23 mouse cellular contexts compared by ENCODE assay signal in genomic region chr16:49924941-49925340, GRCm38 (mm10).
A peak's percentile ranks its signal among the peaks of the same experiment; 100 is the strongest.
DNase-seq lines count a peak whose midpoint lies in the region; ATAC-seq lines count a peak whose summit lies in the region.
"Had no signal": no experiment of that assay in that cellular context is flagged by ENCODE, and none has a peak within 500 bp of the region (broad histone marks: within the 10 kb centered on the region; RNA-seq: fewer than 3 reads in every experiment).

No protein-coding gene starts in this region.

- no peak overlapping the region for H3K9ac ChIP-seq in hindbrain, embryonic 16.5 days (ENCODE audit: low read depth, low read length)
- H3K9ac ChIP-seq in hindbrain, embryonic 11.5 days (ENCODE audit: low read depth, low read length) = no peak overlapping the region
- H3K9ac ChIP-seq in midbrain, embryonic 15.5 days = no peak overlapping the region
- H3K9ac ChIP-seq in midbrain, embryonic 14.5 days (replicated peaks; ENCODE audit: low read length) = no peak overlapping the region
- H3K9ac ChIP-seq: embryonic facial prominence, embryonic 15.5 days; forebrain, embryonic 12.5 days; heart, embryonic 13.5 days; hindbrain, embryonic 14.5 days had no signal

- DNase-seq in cerebellum, postnatal 10 days = peak; percentile 58 to 68
- DNase-seq in cerebellum, adult 8-10 months = no peak
- no peak for DNase-seq in hindbrain, embryonic 11.5 days (ENCODE audit: low spot score)
- no peak for DNase-seq in midbrain, embryonic 14.5 days
- no peak for DNase-seq in kidney, postnatal 25 days
- DNase-seq: adrenal gland, postnatal 10 days; B cell, adult 2 months; cerebellum, adult 11 months; cerebellum, adult 9-11 months; embryo, embryonic 11 days; gastrocnemius, postnatal 36 days; heart, adult 11 months; heart, postnatal 4 days had no signal

- H3K27ac ChIP-seq in hindbrain, embryonic 16.5 days (ENCODE audit: low read depth, low read length) = no peak overlapping the region
- no peak overlapping the region for H3K27ac ChIP-seq in hindbrain, embryonic 11.5 days (ENCODE audit: low read depth, low read length)
- H3K27ac ChIP-seq in midbrain, embryonic 15.5 days = no peak overlapping the region
- H3K27ac ChIP-seq in midbrain, embryonic 14.5 days (replicated peaks; ENCODE audit: low read depth, low read length) = no peak overlapping the region
- H3K27ac ChIP-seq: embryonic facial prominence, embryonic 15.5 days; forebrain, embryonic 12.5 days; heart, embryonic 13.5 days; hindbrain, embryonic 14.5 days had no signal

- no peaks in the 10 kb centered on the region for H3K36me3 ChIP-seq in hindbrain, embryonic 16.5 days (ENCODE audit: control insufficient read depth, insufficient read depth, low read length)
- H3K36me3 ChIP-seq in hindbrain, embryonic 11.5 days (ENCODE audit: control insufficient read depth, insufficient read depth, low read length) = no peaks in the 10 kb centered on the region
- H3K36me3 ChIP-seq in midbrain, embryonic 15.5 days (replicated peaks) = no peaks in the 10 kb centered on the region
- no peaks in the 10 kb centered on the region for H3K36me3 ChIP-seq in midbrain, embryonic 14.5 days (ENCODE audit: control insufficient read depth, insufficient read depth, low read length)
- H3K36me3 ChIP-seq: embryonic facial prominence, embryonic 15.5 days; forebrain, embryonic 12.5 days; heart, embryonic 13.5 days had no signal

- H3K4me1 ChIP-seq in hindbrain, embryonic 16.5 days (ENCODE audit: control insufficient read depth, insufficient read depth, low read depth, low read length) = no peaks in the 10 kb centered on the region
- no peaks in the 10 kb centered on the region for H3K4me1 ChIP-seq in hindbrain, embryonic 11.5 days (replicated peaks; ENCODE audit: control insufficient read depth, insufficient read depth, low read length)
- H3K4me1 ChIP-seq in midbrain, embryonic 15.5 days = no peaks in the 10 kb centered on the region
- H3K4me1 ChIP-seq in midbrain, embryonic 14.5 days (ENCODE audit: control insufficient read depth, insufficient read depth, low read length) = 0 out of 2 replicates have a peak, but pooled peaks cover 3% of the 10 kb centered on the region
- H3K4me1 ChIP-seq: forebrain, embryonic 12.5 days had no signal

- H3K27me3 ChIP-seq in hindbrain, embryonic 16.5 days (replicated peaks; ENCODE audit: control insufficient read depth, insufficient read depth, low read length) = no peaks in the 10 kb centered on the region
- H3K27me3 ChIP-seq in hindbrain, embryonic 11.5 days (ENCODE audit: control insufficient read depth, insufficient read depth, low read length) = no peaks in the 10 kb centered on the region
- no peaks in the 10 kb centered on the region for H3K27me3 ChIP-seq in midbrain, embryonic 15.5 days (replicated peaks)
- no peaks in the 10 kb centered on the region for H3K27me3 ChIP-seq in midbrain, embryonic 14.5 days (ENCODE audit: control insufficient read depth, insufficient read depth, low read length)
- H3K27me3 ChIP-seq: embryonic facial prominence, embryonic 15.5 days; forebrain, embryonic 12.5 days; heart, embryonic 13.5 days had no signal

- peak; percentile 47; the same call in 1 of the 2 replicates for ATAC-seq in hindbrain, embryonic 16.5 days
- ATAC-seq in hindbrain, embryonic 11.5 days (ENCODE audit: low FRiP score) = no peak
- 0 out of 2 replicates have a peak, but pooled peaks have one; percentile 11 for ATAC-seq in midbrain, embryonic 15.5 days (replicated peaks)
- no peak for ATAC-seq in midbrain, embryonic 14.5 days (ENCODE audit: low FRiP score, low TSS enrichment)
- ATAC-seq: CD4-positive, CD25-positive, alpha-beta regulatory T cell, adult 4 months; inflammation-experienced regulatory T-cells, adult 6 months had no signal

- H3K9me3 ChIP-seq in hindbrain, embryonic 16.5 days (ENCODE audit: control insufficient read depth, low read length) = no peaks in the 10 kb centered on the region
- H3K9me3 ChIP-seq in hindbrain, embryonic 11.5 days (ENCODE audit: control insufficient read depth, low read length) = no peaks in the 10 kb centered on the region
- H3K9me3 ChIP-seq in midbrain, embryonic 15.5 days = no peaks in the 10 kb centered on the region
- H3K9me3 ChIP-seq in midbrain, embryonic 14.5 days (ENCODE audit: control insufficient read depth, low read length) = no peaks in the 10 kb centered on the region
- H3K9me3 ChIP-seq: embryonic facial prominence, embryonic 15.5 days; forebrain, embryonic 12.5 days; G1E; heart, embryonic 13.5 days had no signal

- H3K4me3 ChIP-seq in hindbrain, embryonic 16.5 days (ENCODE audit: low read length) = no peak overlapping the region
- no peak overlapping the region for H3K4me3 ChIP-seq in hindbrain, embryonic 11.5 days (ENCODE audit: low read depth, low read length)
- no peak overlapping the region for H3K4me3 ChIP-seq in midbrain, embryonic 15.5 days
- H3K4me3 ChIP-seq in midbrain, embryonic 14.5 days (replicated peaks; ENCODE audit: low read depth, low read length) = no peak overlapping the region
- H3K4me3 ChIP-seq: embryonic facial prominence, embryonic 15.5 days; erythroblast, embryonic 14.5 days; forebrain, embryonic 12.5 days; heart, embryonic 13.5 days had no signal

- H3K4me2 ChIP-seq in hindbrain, embryonic 16.5 days (ENCODE audit: low read length) = no peak overlapping the region
- no peak overlapping the region for H3K4me2 ChIP-seq in hindbrain, embryonic 11.5 days (replicated peaks; ENCODE audit: low read depth, low read length)
- H3K4me2 ChIP-seq in midbrain, embryonic 15.5 days = no peak overlapping the region
- no peak overlapping the region for H3K4me2 ChIP-seq in midbrain, embryonic 14.5 days (ENCODE audit: low read length)
- H3K4me2 ChIP-seq: embryonic facial prominence, embryonic 15.5 days; forebrain, embryonic 12.5 days; heart, embryonic 13.5 days; hindbrain, embryonic 14.5 days had no signal

- WGBS in hindbrain, embryonic 16.5 days = 72% methylated on average over 1 of the region's 1 CpGs
- WGBS in hindbrain, embryonic 11.5 days = 76% methylated on average over 1 of the region's 1 CpGs
- 76% methylated on average over 1 of the region's 1 CpGs for WGBS in midbrain, embryonic 15.5 days
- 68% methylated on average over 1 of the region's 1 CpGs for WGBS in midbrain, embryonic 14.5 days

Comparison
In these comparisons a context has a peak if more than half of its experiments do, and no peak if none do; other contexts are left out.
1. DNase-seq: peak in cerebellum, postnatal 10 days (2 of 2); none in cerebellum, adult 8-10 months (single experiment), hindbrain, embryonic 11.5 days (single experiment), midbrain, embryonic 14.5 days (single experiment) and kidney, postnatal 25 days (0 of 2).
2. ATAC-seq: peak in hindbrain, embryonic 16.5 days (single experiment) and midbrain, embryonic 15.5 days (single experiment); none in hindbrain, embryonic 11.5 days (single experiment) and midbrain, embryonic 14.5 days (single experiment).